Mouse (Mus musculus): ENCODE results near the gene Fgfr2.

DNA sequence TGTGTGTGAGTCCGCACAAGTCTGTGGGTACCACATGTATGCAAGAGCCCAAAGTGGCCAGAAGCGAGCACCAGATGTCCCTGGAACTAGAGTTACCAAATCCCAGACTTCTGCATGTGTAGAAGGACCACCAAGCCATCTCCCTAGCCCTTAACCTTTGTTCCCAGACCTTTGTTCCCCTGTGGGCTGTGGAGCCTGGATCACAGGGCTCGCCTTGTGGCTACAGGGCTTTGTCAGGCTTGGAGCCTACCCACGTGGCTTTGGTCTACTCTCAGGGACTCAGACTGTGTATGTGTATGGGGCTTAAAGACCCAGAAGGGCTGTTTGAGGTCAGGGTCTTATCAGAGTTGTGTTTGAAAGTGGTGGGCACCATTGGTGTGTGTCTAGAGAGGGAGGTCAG lies 2434.5 kb downstream of the Fgfr2 start:
- no peak for TF ChIP-seq CTCF (IDR thresholded peaks at IDR 0.05; ENCODE audit: insufficient read depth, low read length)
- no peak for TF ChIP-seq POLR2A (IDR thresholded peaks at IDR 0.05; ENCODE audit: borderline replicate concordance, extremely low read depth, low read depth, low read length)
